ENCODE assay signal across 18 mouse cellular contexts in genomic region chr1:106318341-106318740, GRCm38 (mm10).
"Had no signal": no experiment of that assay in that cellular context is flagged by ENCODE, and none has a peak within 500 bp of the region (broad histone marks: within the 10 kb centered on the region; RNA-seq: fewer than 3 reads in every experiment).

No protein-coding gene starts in this region.

- H3K4me1 ChIP-seq: limb, embryonic 12.5 days; midbrain, embryonic 12.5 days; neural tube, embryonic 15.5 days had no signal

- H3K27me3 ChIP-seq: limb, embryonic 12.5 days; megakaryocyte, embryonic 14.5 days; midbrain, embryonic 12.5 days; neural tube, embryonic 15.5 days had no signal

- H3K9me3 ChIP-seq: limb, embryonic 12.5 days; megakaryocyte, embryonic 14.5 days; midbrain, embryonic 12.5 days; neural tube, embryonic 15.5 days had no signal

- H3K4me3 ChIP-seq: layer of hippocampus, adult 2 months; limb, embryonic 12.5 days; megakaryocyte, embryonic 14.5 days; midbrain, embryonic 12.5 days; neural tube, embryonic 15.5 days had no signal

- H3K9ac ChIP-seq: limb, embryonic 12.5 days; liver, embryonic 14.5 days; midbrain, embryonic 12.5 days; neural tube, embryonic 15.5 days had no signal

- ATAC-seq: lung, postnatal 0 days had no signal

- H3K36me3 ChIP-seq: limb, embryonic 12.5 days had no signal

- DNase-seq: kidney, adult 18-20 months; kidney, postnatal 10 days; kidney, postnatal 4 days; liver; lung, adult 2 months; lung, postnatal 36 days; right cerebral cortex, adult 18-20 months; right cerebral cortex, postnatal 25 days; thymus, adult 18-20 months; thymus, postnatal 36 days had no signal

- H3K27ac ChIP-seq: limb, embryonic 12.5 days; liver, embryonic 14.5 days; midbrain, embryonic 12.5 days; neural tube, embryonic 15.5 days; stomach, postnatal 0 days had no signal
